Mouse (Mus musculus) embryonic facial prominence, embryonic 10.5 days (tissue): Measurements from ENCODE around the gene Cutal. TPM values are rescaled to one million over a fixed set of nuclear protein-coding genes. Genes with fewer than 3 reads are reported as not detected.
A peak's percentile ranks its signal among the peaks of the same experiment; 100 is the strongest.

Experiments used
- DNase-seq: peaks from one replicate; pipeline ENCODE4 v3.0.0-alpha.2; 2017; ENCODE audit warnings: low spot score
- H3K27ac ChIP-seq: fragments of 300-500 bp; sonication (generic); replicated peaks from 2 replicates; pipeline ENCODE4 v1.5.1; 2016; ENCODE audit warnings: mild to moderate bottlenecking
- H3K27me3 ChIP-seq: fragments of 300-500 bp; sonication (generic); replicated peaks from 2 replicates; pipeline ENCODE4 v1.6.1; 2016; ENCODE audit warnings: low read depth, mild to moderate bottlenecking; ENCODE audit not compliant: poor library complexity, severe bottlenecking
- H3K36me3 ChIP-seq: fragments of 300-500 bp; sonication (generic); replicated peaks from 2 replicates; pipeline ENCODE4 v1.6.1; 2016; ENCODE audit warnings: mild to moderate bottlenecking, moderate library complexity
- H3K4me1 ChIP-seq: fragments of 300-500 bp; sonication (generic); 2 replicates; pipeline ENCODE4 v1.6.1; 2016
- H3K4me3 ChIP-seq: fragments of 300-500 bp; sonication (generic); 2 replicates; pipeline ENCODE4 v1.5.1; 2016; ENCODE audit warnings: mild to moderate bottlenecking, moderate library complexity
- H3K9me3 ChIP-seq: fragments of 300-500 bp; sonication (generic); 2 replicates; pipeline ENCODE4 v1.6.1; 2016; ENCODE audit warnings: mild to moderate bottlenecking
- WGBS: fragments of 180-500 bp; shearing (Covaris S2); methylation state at CpG from one replicate; pipeline ENCODE4 v1.1.7; 2016; 5-methylcytosine and 5-hydroxymethylcytosine counted together
- polyA plus RNA-seq: library from polyadenylated mRNA; unstranded; fragments of >200 nt; fragmentation: Nextera tagmentation; extraction: Ambion mirVana; gene quantifications from 2 replicates; pipeline ENCODE4 v1.2.1, GENCODE M21; 2016

The Cutal gene
- polyA plus RNA-seq, 1 experiment from 2014 or later: 0.09 TPM

- H3K4me1 ChIP-seq: peaks cover 10% of the 10 kb centered on the region
- no peak overlapping the region for H3K27ac ChIP-seq
- no peak overlapping the region for H3K4me3 ChIP-seq
- H3K36me3 ChIP-seq: no peaks in the 10 kb centered on the region; the same call in 1 of the 2 replicates
- WGBS: 87% methylated on average over 17 of the region's 17 CpGs
- H3K27me3 ChIP-seq: peaks cover 27% of the 10 kb centered on the region
- no peaks in the 10 kb centered on the region for H3K9me3 ChIP-seq
- no peak for DNase-seq
Measured at GRCm38 (mm10) chr2:34896821-34897460, 22.7 kb downstream of the Cutal start.

- H3K27ac ChIP-seq: no peak overlapping the region
- no peaks in the 10 kb centered on the region for H3K9me3 ChIP-seq
- 22% methylated on average over 10 of the region's 10 CpGs for WGBS
Measured at GRCm38 (mm10) chr2:34897820-34898219, 23.6 kb downstream of the Cutal start.

GRCm38 (mm10) chr2:34899682-34900081 lies 25.5 kb downstream of the Cutal start:
- Histone ChIP-seq H3K36me3 (no peaks in the 10 kb centered on the region; the same call in 1 of the 2 replicates), H3K27ac (no peak overlapping the region), H3K9me3 (no peaks in the 10 kb centered on the region), H3K4me3 (no peak overlapping the region), H3K4me1 (peaks cover 20% of the 10 kb centered on the region), H3K27me3 (peaks cover 27% of the 10 kb centered on the region)
- DNase-seq: no peak
- 76% methylated on average over 11 of the region's 11 CpGs for WGBS

More at GRCm38 (mm10) chr2:34897820-34898219, 23.6 kb downstream of the Cutal start:
- Histone ChIP-seq H3K36me3 (no peaks in the 10 kb centered on the region; the same call in 1 of the 2 replicates), H3K27me3 (peaks cover 27% of the 10 kb centered on the region), H3K4me3 (no peak overlapping the region), H3K4me1 (peaks cover 10% of the 10 kb centered on the region)
- DNase-seq: peak; percentile 43

GRCm38 (mm10) chr2:34900412-34900811 lies 26.2 kb downstream of the Cutal start:
- H3K9me3 ChIP-seq: no peaks in the 10 kb centered on the region
- H3K36me3 ChIP-seq: no peaks in the 10 kb centered on the region; the same call in 1 of the 2 replicates
- H3K27me3 ChIP-seq: peaks cover 27% of the 10 kb centered on the region
- H3K4me3 ChIP-seq: no peak overlapping the region
- DNase-seq: no peak
- 74% methylated on average over 1 of the region's 1 CpGs for WGBS
- no peak overlapping the region for H3K27ac ChIP-seq
- peaks cover 27% of the 10 kb centered on the region for H3K4me1 ChIP-seq

- 74% methylated on average over 4 of the region's 4 CpGs for WGBS
- DNase-seq: no peak
- Histone ChIP-seq H3K4me1 (peaks cover 30% of the 10 kb centered on the region), H3K9me3 (no peaks in the 10 kb centered on the region), H3K36me3 (no peaks in the 10 kb centered on the region; the same call in 1 of the 2 replicates), H3K4me3 (no peak overlapping the region), H3K27ac (no peak overlapping the region), H3K27me3 (peaks cover 24% of the 10 kb centered on the region)
Measured at GRCm38 (mm10) chr2:34901726-34902125, 27.5 kb downstream of the Cutal start.

- Histone ChIP-seq H3K27ac (no peak overlapping the region), H3K27me3 (peaks cover 29% of the 10 kb centered on the region), H3K9me3 (no peaks in the 10 kb centered on the region), H3K4me1 (peaks cover 34% of the 10 kb centered on the region), H3K4me3 (no peak overlapping the region), H3K36me3 (no peaks in the 10 kb centered on the region; the same call in 1 of the 2 replicates)
- DNase-seq: no peak
- 87% methylated on average over 6 of the region's 6 CpGs for WGBS
Measured at GRCm38 (mm10) chr2:34902731-34903130, 28.5 kb downstream of the Cutal start.

GRCm38 (mm10) chr2:34903191-34903590 lies 29.0 kb downstream of the Cutal start:
- Histone ChIP-seq H3K9me3 (no peaks in the 10 kb centered on the region), H3K4me1 (peaks cover 34% of the 10 kb centered on the region), H3K36me3 (no peaks in the 10 kb centered on the region; the same call in 1 of the 2 replicates), H3K4me3 (no peak overlapping the region), H3K27ac (no peak overlapping the region), H3K27me3 (peaks cover 33% of the 10 kb centered on the region)
- DNase-seq: no peak
- 91% methylated on average over 7 of the region's 7 CpGs for WGBS

GRCm38 (mm10) chr2:34903652-34904405 lies 29.6 kb downstream of the Cutal start:
- H3K4me1 ChIP-seq: peaks cover 34% of the 10 kb centered on the region
- H3K4me3 ChIP-seq: no peak overlapping the region
- no peaks in the 10 kb centered on the region; the same call in 1 of the 2 replicates for H3K36me3 ChIP-seq
- WGBS: 75% methylated on average over 4 of the region's 4 CpGs
- DNase-seq: no peak
- H3K27ac ChIP-seq: no peak overlapping the region
- H3K9me3 ChIP-seq: no peaks in the 10 kb centered on the region
- peaks cover 29% of the 10 kb centered on the region for H3K27me3 ChIP-seq

GRCm38 (mm10) chr2:34904849-34905542 lies 30.8 kb downstream of the Cutal start:
- WGBS: under 1% methylated on average over 34 of the region's 34 CpGs

GRCm38 (mm10) chr2:34906426-34906825 lies 32.2 kb downstream of the Cutal start:
- no peaks in the 10 kb centered on the region for H3K9me3 ChIP-seq
- H3K4me3 ChIP-seq: no peak overlapping the region
- no peak for DNase-seq
- H3K27me3 ChIP-seq: peaks cover 40% of the 10 kb centered on the region
- peaks cover 24% of the 10 kb centered on the region for H3K4me1 ChIP-seq
- no peak overlapping the region for H3K27ac ChIP-seq
- H3K36me3 ChIP-seq: no peaks in the 10 kb centered on the region; the same call in 1 of the 2 replicates
- 67% methylated on average over 6 of the region's 6 CpGs for WGBS

More at GRCm38 (mm10) chr2:34904849-34905542, 30.8 kb downstream of the Cutal start:
- Histone ChIP-seq H3K27me3 (peaks cover 28% of the 10 kb centered on the region), H3K4me1 (peaks cover 34% of the 10 kb centered on the region), H3K9me3 (no peaks in the 10 kb centered on the region), H3K27ac (no peak overlapping the region), H3K36me3 (no peaks in the 10 kb centered on the region; the same call in 1 of the 2 replicates), H3K4me3 (peak overlapping the region; percentile 49)
- peak; percentile 98 for DNase-seq

- H3K27ac ChIP-seq: no peak overlapping the region
- no peaks in the 10 kb centered on the region for H3K36me3 ChIP-seq
- H3K4me1 ChIP-seq: peaks cover 24% of the 10 kb centered on the region
- H3K9me3 ChIP-seq: no peaks in the 10 kb centered on the region
- DNase-seq: no peak
- H3K4me3 ChIP-seq: no peak overlapping the region
- peaks cover 46% of the 10 kb centered on the region for H3K27me3 ChIP-seq
- WGBS: 55% methylated on average over 12 of the region's 12 CpGs
Measured at GRCm38 (mm10) chr2:34906861-34907604, 32.8 kb downstream of the Cutal start.

GRCm38 (mm10) chr2:34909719-34910118 lies 35.5 kb downstream of the Cutal start:
- 84% methylated on average over 4 of the region's 4 CpGs for WGBS
- Histone ChIP-seq H3K27me3 (peaks cover 73% of the 10 kb centered on the region), H3K9me3 (no peaks in the 10 kb centered on the region), H3K27ac (no peak overlapping the region), H3K4me3 (no peak overlapping the region), H3K36me3 (no peaks in the 10 kb centered on the region), H3K4me1 (peaks cover 37% of the 10 kb centered on the region)
- no peak for DNase-seq
